Mouse (Mus musculus): ENCODE measurements around the gene BC034090. TPM values are rescaled to one million over a fixed set of nuclear protein-coding genes. Genes with fewer than 3 reads are reported as not detected.

Gene BC034090
- polyA plus RNA-seq, 1 experiment = 13.1 TPM

GRCm38 (mm10) chr1:155247441-155247840 is 3.2 kb upstream of the BC034090 start:
- H3K36me3 ChIP-seq (ENCODE audit: control insufficient read depth, insufficient read depth, low read length) = no peaks in the 10 kb centered on the region
- no peak overlapping the region for H3K27ac ChIP-seq (ENCODE audit: control insufficient read depth, insufficient read depth, low read length)
- H3K4me1 ChIP-seq (replicated peaks; ENCODE audit: control insufficient read depth, insufficient read depth, low read length) = peaks cover 11% of the 10 kb centered on the region
- H3K27me3 ChIP-seq (ENCODE audit: control insufficient read depth, insufficient read depth, low read length) = peaks cover 8% of the 10 kb centered on the region
- DNase-seq = no peak
- 57% methylated on average over 5 of the region's 5 CpGs for WGBS
- no peak for TF ChIP-seq POLR2A (IDR thresholded peaks at IDR 0.05; ENCODE audit: control insufficient read depth, extremely low read depth, insufficient read depth, low read length, poor library complexity)
- TF ChIP-seq CTCF (IDR thresholded peaks at IDR 0.05; ENCODE audit: borderline replicate concordance, control insufficient read depth, extremely low read depth, insufficient read depth, low read length, poor library complexity) = no peak
- H3K4me3 ChIP-seq (ENCODE audit: control insufficient read depth, insufficient read depth, low read length) = no peak overlapping the region

DNA sequence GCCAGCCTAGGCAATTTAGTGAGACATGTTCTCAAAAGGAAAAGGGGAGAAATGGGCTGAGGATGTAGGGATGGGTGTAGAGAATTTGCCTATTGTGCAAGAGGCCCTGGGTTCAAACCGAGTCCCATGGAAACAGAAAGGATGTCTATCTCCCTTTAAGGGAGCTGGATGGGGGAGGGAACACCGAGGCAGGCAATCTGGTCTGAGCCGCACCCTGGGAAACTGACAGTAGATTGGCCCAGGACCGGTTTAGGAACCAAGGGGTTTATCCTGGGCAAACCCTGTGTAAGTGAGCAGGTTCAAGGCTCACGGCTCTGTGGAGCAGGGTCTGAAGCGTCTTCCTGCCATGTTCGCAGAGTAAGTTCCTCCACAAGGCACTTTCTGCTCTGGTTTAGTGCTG is 1.3 kb upstream of the BC034090 start:
- Histone ChIP-seq H3K27me3 (ENCODE audit: control insufficient read depth, insufficient read depth, low read length) (peaks cover 8% of the 10 kb centered on the region), H3K27ac (ENCODE audit: control insufficient read depth, insufficient read depth, low read length) (no peak overlapping the region), H3K4me1 (replicated peaks; ENCODE audit: control insufficient read depth, insufficient read depth, low read length) (peaks cover 11% of the 10 kb centered on the region), H3K36me3 (ENCODE audit: control insufficient read depth, insufficient read depth, low read length) (no peaks in the 10 kb centered on the region), H3K4me3 (ENCODE audit: control insufficient read depth, insufficient read depth, low read length) (no peak overlapping the region)
- no peak for TF ChIP-seq POLR2A (IDR thresholded peaks at IDR 0.05; ENCODE audit: control insufficient read depth, extremely low read depth, insufficient read depth, low read length, poor library complexity)
- no peak for TF ChIP-seq CTCF (IDR thresholded peaks at IDR 0.05; ENCODE audit: borderline replicate concordance, control insufficient read depth, extremely low read depth, insufficient read depth, low read length, poor library complexity)
- WGBS = 89% methylated on average over 7 of the region's 7 CpGs
- DNase-seq = no peak

GRCm38 (mm10) chr1:155244771-155245211 is 547 bp upstream of the BC034090 start:
- no peak for TF ChIP-seq POLR2A (IDR thresholded peaks at IDR 0.05; ENCODE audit: control insufficient read depth, extremely low read depth, insufficient read depth, low read length, poor library complexity)
- TF ChIP-seq CTCF (IDR thresholded peaks at IDR 0.05; ENCODE audit: borderline replicate concordance, control insufficient read depth, extremely low read depth, insufficient read depth, low read length, poor library complexity) = no peak
- 19% methylated on average over 29 of the region's 29 CpGs for WGBS
- H3K27me3 ChIP-seq (ENCODE audit: control insufficient read depth, insufficient read depth, low read length) = peaks cover 8% of the 10 kb centered on the region
- H3K4me1 ChIP-seq (replicated peaks; ENCODE audit: control insufficient read depth, insufficient read depth, low read length) = peaks cover 11% of the 10 kb centered on the region
- peak overlapping the region; percentile 33 for H3K4me3 ChIP-seq (ENCODE audit: control insufficient read depth, insufficient read depth, low read length)
- DNase-seq = no peak
- no peaks in the 10 kb centered on the region for H3K36me3 ChIP-seq (ENCODE audit: control insufficient read depth, insufficient read depth, low read length)
- no peak overlapping the region for H3K27ac ChIP-seq (ENCODE audit: control insufficient read depth, insufficient read depth, low read length)

GRCm38 (mm10) chr1:155242488-155242745 is 1.8 kb downstream of the BC034090 start:
- Histone ChIP-seq H3K27me3 (ENCODE audit: control insufficient read depth, insufficient read depth, low read length) (peaks cover 8% of the 10 kb centered on the region), H3K27ac (ENCODE audit: control insufficient read depth, insufficient read depth, low read length) (no peak overlapping the region), H3K4me3 (ENCODE audit: control insufficient read depth, insufficient read depth, low read length) (no peak overlapping the region), H3K4me1 (replicated peaks; ENCODE audit: control insufficient read depth, insufficient read depth, low read length) (peaks cover 11% of the 10 kb centered on the region), H3K36me3 (ENCODE audit: control insufficient read depth, insufficient read depth, low read length) (no peaks in the 10 kb centered on the region)
- TF ChIP-seq CTCF (IDR thresholded peaks at IDR 0.05; ENCODE audit: borderline replicate concordance, control insufficient read depth, extremely low read depth, insufficient read depth, low read length, poor library complexity) = no peak
- TF ChIP-seq POLR2A (IDR thresholded peaks at IDR 0.05; ENCODE audit: control insufficient read depth, extremely low read depth, insufficient read depth, low read length, poor library complexity) = no peak
- DNase-seq = no peak
- whole genome bisulfite sequencing = 86% methylated on average over 1 of the region's 1 CpGs

- no peak overlapping the region for H3K4me3 ChIP-seq (ENCODE audit: control insufficient read depth, insufficient read depth, low read length)
- peaks cover 11% of the 10 kb centered on the region for H3K4me1 ChIP-seq (replicated peaks; ENCODE audit: control insufficient read depth, insufficient read depth, low read length)
- H3K36me3 ChIP-seq (ENCODE audit: control insufficient read depth, insufficient read depth, low read length) = no peaks in the 10 kb centered on the region
- no peak for DNase-seq
- WGBS = 90% methylated on average over 12 of the region's 12 CpGs
- TF ChIP-seq CTCF (IDR thresholded peaks at IDR 0.05; ENCODE audit: borderline replicate concordance, control insufficient read depth, extremely low read depth, insufficient read depth, low read length, poor library complexity) (no peak), POLR2A (IDR thresholded peaks at IDR 0.05; ENCODE audit: control insufficient read depth, extremely low read depth, insufficient read depth, low read length, poor library complexity) (no peak)
- H3K27me3 ChIP-seq (ENCODE audit: control insufficient read depth, insufficient read depth, low read length) = peaks cover 8% of the 10 kb centered on the region
- H3K27ac ChIP-seq (ENCODE audit: control insufficient read depth, insufficient read depth, low read length) = no peak overlapping the region
Measured at GRCm38 (mm10) chr1:155241701-155242487, 2.4 kb downstream of the BC034090 start.

DNA sequence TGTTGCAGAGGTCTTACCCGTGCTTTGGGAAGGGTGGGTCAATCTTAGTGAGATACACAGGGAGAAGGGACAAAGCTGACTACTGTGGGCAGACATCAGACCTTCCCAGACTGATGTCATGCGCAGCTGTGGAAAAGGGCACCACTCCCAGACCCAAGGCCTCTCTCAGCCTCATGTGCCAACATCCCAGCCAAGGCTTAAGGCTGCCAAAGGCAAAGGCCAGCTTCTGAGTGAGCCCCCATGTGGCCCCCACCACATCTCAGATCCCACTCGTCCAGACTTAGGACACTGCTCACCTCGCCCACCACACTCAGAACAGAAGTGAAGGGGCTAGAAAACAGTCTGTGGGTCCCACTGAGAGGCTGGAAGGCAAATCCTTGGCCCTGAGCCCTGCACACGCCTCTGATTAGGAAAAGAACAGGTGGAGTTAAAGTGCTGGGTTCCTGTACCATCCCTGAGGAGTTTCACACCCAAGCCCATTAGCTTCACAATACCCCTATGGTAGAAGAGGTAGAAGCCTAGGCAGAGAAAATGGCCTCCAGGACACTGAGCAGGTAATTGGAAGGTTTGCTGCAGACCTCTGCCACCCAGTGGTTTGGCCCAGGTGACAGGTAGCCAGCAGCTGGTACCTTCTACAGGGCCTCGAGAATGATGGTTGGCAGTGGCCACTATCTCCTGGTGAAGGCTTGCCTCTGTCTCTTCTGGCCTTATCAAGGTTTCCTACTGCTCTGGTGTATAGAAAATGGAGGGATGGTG is 4.1 kb downstream of the BC034090 start:
- no peak for DNase-seq
- Histone ChIP-seq H3K4me3 (ENCODE audit: control insufficient read depth, insufficient read depth, low read length) (no peak overlapping the region), H3K27ac (ENCODE audit: control insufficient read depth, insufficient read depth, low read length) (no peak overlapping the region), H3K27me3 (ENCODE audit: control insufficient read depth, insufficient read depth, low read length) (peaks cover 8% of the 10 kb centered on the region), H3K4me1 (replicated peaks; ENCODE audit: control insufficient read depth, insufficient read depth, low read length) (peaks cover 11% of the 10 kb centered on the region), H3K36me3 (ENCODE audit: control insufficient read depth, insufficient read depth, low read length) (no peaks in the 10 kb centered on the region)
- TF ChIP-seq POLR2A (IDR thresholded peaks at IDR 0.05; ENCODE audit: control insufficient read depth, extremely low read depth, insufficient read depth, low read length, poor library complexity) = no peak
- TF ChIP-seq CTCF (IDR thresholded peaks at IDR 0.05; ENCODE audit: borderline replicate concordance, control insufficient read depth, extremely low read depth, insufficient read depth, low read length, poor library complexity) = no peak
- WGBS = 91% methylated on average over 6 of the region's 6 CpGs
